Mouse (Mus musculus) embryo, embryonic 10 days (tissue): ENCODE data around the gene Stard10.

Experiments
- DNase-seq: peaks from one replicate; pipeline ENCODE4 v3.0.0-alpha.2; 2015; ENCODE audit warnings: low spot score

Gene Stard10

DNA sequence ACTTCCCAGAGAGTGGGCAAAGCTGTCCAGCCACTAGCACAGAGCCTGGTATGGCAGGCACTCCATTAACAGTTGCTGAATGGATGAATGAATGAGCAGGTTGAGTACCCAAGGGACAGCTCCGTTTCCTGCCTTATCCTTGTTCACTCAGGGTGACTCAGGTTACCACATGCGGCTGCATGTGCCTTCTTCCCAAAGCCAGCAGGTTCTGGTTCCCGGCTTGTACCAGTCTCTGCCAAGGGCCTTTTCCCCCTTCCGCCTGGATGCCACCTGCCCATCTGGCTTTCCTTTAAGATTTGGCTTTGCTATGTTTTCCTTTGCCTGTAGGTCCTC is 13.9 kb downstream of the Stard10 start:
- DNase-seq: no peak

- DNase-seq: no peak
Observed at GRCm38 (mm10) chr7:101332045-101332831, 15.4 kb downstream of the Stard10 start.

DNA sequence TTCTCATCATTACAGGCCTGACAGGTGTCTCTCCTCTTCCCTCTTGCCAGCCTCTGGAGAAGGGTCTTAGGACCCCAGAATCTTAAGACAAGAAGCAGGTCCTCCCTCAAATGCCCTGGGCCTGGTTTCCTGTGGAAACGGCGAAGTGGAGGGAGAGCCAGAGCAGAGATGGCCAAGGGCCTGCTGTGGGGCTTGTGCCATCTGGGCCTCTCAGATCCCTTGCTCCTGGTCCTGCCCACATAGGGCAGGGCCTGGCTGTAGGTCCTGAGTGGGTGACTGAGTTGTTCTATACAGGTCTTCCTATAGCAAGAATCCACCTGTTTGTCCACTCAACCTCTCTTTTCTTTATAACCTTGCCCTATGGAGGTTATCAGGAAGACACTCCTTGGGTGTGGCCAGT is 18.3 kb downstream of the Stard10 start:
- DNase-seq: no peak

DNA sequence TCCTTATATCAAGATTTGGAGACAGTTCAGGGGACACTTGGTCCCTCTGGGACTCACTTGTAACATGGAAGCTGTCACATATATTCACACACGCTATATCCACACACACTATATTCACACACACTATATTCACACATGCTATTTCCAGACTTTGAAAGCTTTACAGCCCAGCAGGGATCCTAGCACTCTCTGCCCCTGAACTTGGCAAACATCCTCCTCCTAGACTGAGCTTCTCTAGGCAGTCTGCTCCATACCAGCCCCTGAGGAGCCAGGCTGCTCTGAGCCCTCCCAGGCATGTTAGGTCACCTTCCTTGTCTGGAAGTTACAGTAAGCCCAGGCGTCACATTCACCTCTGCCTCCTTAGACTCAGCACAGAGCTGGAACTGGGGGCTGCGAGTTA is 19.8 kb downstream of the Stard10 start:
- DNase-seq: no peak

- DNase-seq: no peak
Observed at GRCm38 (mm10) chr7:101337401-101337800, 20.5 kb downstream of the Stard10 start.

DNA sequence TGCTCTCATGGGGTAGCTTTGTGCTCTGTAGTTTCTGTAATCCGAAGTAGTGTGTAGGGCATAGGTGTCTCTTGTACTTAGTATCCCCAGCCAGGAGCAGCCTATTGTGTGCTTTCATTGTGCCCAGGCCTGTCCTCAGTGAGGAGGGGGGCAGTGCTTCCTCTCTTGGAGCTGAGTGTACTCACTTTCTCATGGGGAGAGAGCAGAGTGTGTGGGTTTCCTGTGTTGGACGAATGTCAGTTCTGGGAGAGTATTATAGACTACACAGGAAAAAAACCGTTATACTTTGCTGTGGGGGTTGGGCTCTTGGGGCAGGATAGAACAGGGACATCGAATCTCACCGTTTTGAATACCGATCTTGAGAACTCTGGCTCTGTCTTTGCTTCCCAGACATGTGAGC is 24.5 kb downstream of the Stard10 start:
- DNase-seq: no peak

GRCm38 (mm10) chr7:101343135-101343534 is 26.2 kb downstream of the Stard10 start:
- no peak for DNase-seq

- DNase-seq: no peak
Observed at GRCm38 (mm10) chr7:101344892-101345291, 28.0 kb downstream of the Stard10 start.

- no peak for DNase-seq
Observed at GRCm38 (mm10) chr7:101346991-101347390, 30.1 kb downstream of the Stard10 start.

- DNase-seq: peak; percentile 73
Observed at GRCm38 (mm10) chr7:101347767-101348270, 30.9 kb downstream of the Stard10 start, which contains the start of gene Arap1. Arap1 (plus strand) TSS chr7:101348067.

GRCm38 (mm10) chr7:101348312-101348711 is 31.4 kb downstream of the Stard10 start:
- peak; percentile 40 for DNase-seq

- peak; percentile 33 for DNase-seq
Observed at GRCm38 (mm10) chr7:101349861-101350260, 33.0 kb downstream of the Stard10 start.

- DNase-seq: no peak
Observed at GRCm38 (mm10) chr7:101352404-101352803, 35.5 kb downstream of the Stard10 start.

- DNase-seq: no peak
Observed at GRCm38 (mm10) chr7:101354423-101354822, 37.5 kb downstream of the Stard10 start.

DNA sequence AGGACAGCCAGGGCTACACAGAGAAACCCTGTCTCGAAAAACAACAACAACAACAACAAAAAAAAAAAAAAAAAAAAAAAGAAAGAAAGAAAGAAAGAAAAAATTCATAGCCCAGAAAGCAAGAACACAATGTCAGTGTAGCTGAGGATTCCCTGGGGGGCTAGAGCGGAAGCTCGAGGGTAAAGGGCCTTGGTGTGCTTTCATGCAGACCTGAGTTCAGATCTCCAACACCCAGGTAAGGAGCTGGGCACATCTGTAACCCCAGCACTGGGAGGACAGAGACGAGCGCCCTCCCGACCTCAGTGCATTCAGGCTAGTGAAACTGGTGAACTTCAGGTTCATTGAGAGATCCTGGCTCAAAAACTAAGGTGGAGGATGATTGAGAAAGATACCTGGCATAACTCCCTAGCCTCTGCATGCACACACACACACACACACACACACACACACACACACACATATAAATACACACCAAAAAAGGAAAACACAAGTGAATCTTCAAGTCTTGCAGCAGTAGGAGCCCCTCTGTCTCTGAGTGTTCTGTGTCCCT is 38.7 kb downstream of the Stard10 start:
- DNase-seq: no peak

DNA sequence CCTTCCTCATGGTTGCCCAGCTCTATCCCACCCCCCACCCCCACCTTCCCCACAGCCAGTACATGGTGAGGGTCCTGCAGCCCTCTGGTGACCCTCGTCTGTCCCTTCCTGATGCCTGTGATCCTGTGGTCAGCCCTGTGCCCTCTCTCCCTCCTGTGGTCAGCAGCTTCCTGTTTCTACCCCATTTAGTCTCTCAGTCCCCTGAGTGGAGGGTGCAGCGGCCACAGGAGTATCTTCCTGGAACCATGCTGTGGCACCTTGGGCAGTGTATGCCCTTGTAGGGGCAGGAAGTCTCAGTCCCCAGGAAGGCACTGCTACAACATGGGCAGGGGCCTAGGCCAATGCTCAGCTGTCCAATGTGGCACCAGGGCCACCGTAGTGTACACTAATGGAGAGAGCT is 40.0 kb downstream of the Stard10 start:
- no peak for DNase-seq

DNA sequence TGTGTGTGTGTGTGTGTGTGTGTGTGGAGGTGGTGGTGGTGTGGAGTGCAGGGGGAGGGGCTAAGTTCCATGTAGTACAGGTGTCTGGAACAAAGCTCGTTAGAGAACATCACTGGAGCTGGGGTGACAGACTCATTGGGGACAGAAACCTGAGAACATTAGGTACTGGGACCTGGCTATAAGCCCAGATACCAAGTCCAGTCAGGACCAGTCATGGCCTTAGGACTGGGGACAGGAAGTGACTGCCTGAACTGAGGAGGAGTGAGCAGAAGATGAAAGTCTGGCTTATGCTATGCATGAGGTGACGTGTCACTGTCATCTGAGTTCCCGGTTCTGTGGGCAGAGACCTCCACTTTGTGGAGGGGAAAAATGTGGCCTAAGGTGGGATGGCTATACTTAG is 43.5 kb downstream of the Stard10 start:
- DNase-seq: no peak

- DNase-seq: no peak
Observed at GRCm38 (mm10) chr7:101361021-101361420, 44.1 kb downstream of the Stard10 start.

GRCm38 (mm10) chr7:101361767-101362166 is 44.9 kb downstream of the Stard10 start:
- no peak for DNase-seq

GRCm38 (mm10) chr7:101362791-101363191 is 45.9 kb downstream of the Stard10 start:
- no peak for DNase-seq

DNA sequence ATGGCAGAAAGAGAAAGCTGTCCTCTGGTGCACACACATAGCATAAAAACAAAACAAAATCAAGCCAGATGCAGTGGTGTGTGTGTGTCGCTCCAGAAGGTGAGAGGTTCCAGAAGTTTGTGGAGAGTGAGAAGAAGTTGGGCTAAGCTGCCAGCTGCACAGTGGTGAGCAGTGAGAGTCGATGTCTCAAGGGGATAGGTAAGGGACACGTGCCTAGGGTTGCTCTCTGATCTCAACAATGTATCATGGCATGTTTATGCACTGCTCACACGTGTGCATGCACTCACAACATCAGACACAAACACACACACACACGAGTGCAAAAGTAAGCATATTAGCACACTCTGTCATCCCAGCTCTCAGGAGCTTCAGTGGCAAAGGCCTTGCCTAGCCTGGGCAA is 47.0 kb downstream of the Stard10 start:
- DNase-seq: no peak

GRCm38 (mm10) chr7:101367901-101368852 is 51.3 kb downstream of the Stard10 start:
- no peak for DNase-seq

- DNase-seq: no peak
Observed at GRCm38 (mm10) chr7:101369666-101370065, 52.8 kb downstream of the Stard10 start.
